Mouse (Mus musculus): ENCODE results near the gene Ppp1r21. TPM values are rescaled to one million over a fixed set of nuclear protein-coding genes. Genes with fewer than 3 reads are reported as not detected.

The Ppp1r21 gene
- polyA plus RNA-seq, 1 experiment from 2014 or later, result 8.7 TPM

DNA sequence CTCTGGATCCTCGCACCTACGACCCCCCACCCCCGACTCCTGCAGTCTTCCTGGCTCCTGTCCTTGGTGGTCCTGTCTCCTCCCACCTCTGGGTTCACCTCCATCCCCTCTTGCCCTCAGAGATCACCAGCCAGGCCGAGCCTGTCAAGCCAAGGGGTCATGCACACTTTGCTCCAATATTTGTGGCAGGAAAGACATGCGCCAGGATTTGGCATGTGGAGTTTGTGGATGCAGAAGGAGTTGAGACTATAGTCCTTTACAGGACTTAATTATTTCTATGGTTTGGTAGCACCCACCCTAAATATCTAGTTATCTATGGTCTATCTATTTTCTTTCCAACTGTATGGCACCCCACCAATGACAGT, 68.1 kb downstream of the Ppp1r21 start:
- Histone ChIP-seq H3K27ac (peak overlapping the region; percentile 95), H3K9ac (peak overlapping the region; percentile 82), H3K4me3 (peak overlapping the region; percentile 79), H3K9me3 (replicated peaks) (no peaks in the 10 kb centered on the region), H3K27me3 (no peaks in the 10 kb centered on the region), H3K4me1 (replicated peaks) (peaks cover 27% of the 10 kb centered on the region), H3K4me2 (peak overlapping the region; percentile 88), H3K36me3 (no peaks in the 10 kb centered on the region)
- WGBS, result 5% methylated on average over 5 of the region's 5 CpGs
- 0 out of 2 replicates have a peak, but pooled peaks have one; percentile 21 for ATAC-seq (replicated peaks; ENCODE audit: insufficient number of reproducible peaks, insufficient read depth, low FRiP score, low read depth)

DNA sequence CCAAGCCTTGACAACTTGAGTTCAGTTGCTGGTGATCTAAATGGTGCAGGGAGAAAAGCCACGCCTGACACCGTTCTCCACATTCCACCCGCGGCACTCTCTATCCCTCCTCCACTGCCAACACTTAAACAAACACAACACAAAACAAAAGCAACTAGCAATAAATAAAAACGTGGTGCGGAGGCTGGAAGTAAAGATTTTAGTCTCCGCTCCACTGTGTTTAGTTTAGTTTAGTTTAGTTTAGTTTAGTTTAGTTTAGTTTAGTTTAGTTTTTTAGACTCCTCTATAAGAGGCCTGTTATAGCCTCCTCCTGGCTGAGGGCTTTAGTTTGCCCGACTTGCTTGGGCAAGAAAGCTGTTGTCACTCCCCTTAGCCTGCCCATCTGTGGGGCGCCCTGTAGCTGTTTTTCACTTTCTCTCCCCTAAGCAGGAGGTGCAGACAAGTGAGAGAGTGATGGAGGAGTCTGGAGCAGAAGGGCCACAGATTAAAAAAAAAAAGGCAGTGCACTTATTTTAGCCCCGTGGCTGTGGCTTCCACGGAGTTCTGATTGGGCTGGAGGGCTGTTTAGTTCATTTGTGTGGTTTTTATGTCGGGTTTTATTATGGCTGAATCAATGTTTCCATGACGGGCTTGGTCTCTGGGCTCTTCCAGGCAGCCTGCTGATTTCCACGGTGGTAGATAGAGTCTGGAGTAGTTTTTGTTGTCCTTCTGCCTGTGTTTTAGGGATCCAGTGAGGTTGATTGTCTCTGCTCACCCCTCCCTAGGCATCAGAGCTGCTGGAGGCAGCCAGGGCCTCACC, 68.9 kb downstream of the Ppp1r21 start:
- H3K4me3 ChIP-seq, result peak overlapping the region; percentile 79
- ATAC-seq (replicated peaks; ENCODE audit: insufficient number of reproducible peaks, insufficient read depth, low FRiP score, low read depth), result no peak
- peaks cover 27% of the 10 kb centered on the region for H3K4me1 ChIP-seq (replicated peaks)
- no peaks in the 10 kb centered on the region for H3K9me3 ChIP-seq (replicated peaks)
- 15% methylated on average over 14 of the region's 14 CpGs for WGBS
- no peaks in the 10 kb centered on the region for H3K27me3 ChIP-seq
- peak overlapping the region; percentile 88 for H3K4me2 ChIP-seq
- H3K27ac ChIP-seq, result peak overlapping the region; percentile 95
- H3K9ac ChIP-seq, result 0 out of 2 replicates have a peak overlapping the region, but pooled peaks have one; percentile 2
- H3K36me3 ChIP-seq, result no peaks in the 10 kb centered on the region

DNA sequence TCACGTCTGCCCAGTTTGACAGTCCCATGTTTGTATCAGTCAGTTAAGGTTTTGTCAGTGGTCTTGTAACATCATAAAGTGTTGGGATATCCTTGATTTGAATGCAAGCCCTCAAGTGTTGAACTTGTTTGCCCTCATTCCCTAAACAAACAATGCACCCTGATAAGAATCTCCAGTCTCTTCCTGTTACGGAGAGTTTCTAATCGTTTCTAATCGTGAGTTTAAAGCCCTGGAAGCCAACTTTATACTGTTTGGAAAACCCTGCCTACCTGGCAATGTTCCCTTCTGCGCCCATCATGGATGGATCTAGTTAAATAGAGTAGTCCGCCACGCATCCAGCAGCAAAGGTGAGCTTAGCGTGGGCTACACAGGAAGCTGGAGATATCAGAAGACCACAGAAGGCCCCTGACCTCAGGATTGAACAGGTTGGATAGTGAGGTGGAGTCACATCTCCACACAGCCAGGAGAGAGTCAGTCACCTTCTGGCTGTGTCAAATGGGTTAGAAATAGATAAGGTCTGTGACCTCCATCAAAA, 70.6 kb downstream of the Ppp1r21 start:
- no peak for ATAC-seq (replicated peaks; ENCODE audit: insufficient number of reproducible peaks, insufficient read depth, low FRiP score, low read depth)
- no peak overlapping the region for H3K4me2 ChIP-seq
- H3K9ac ChIP-seq, result no peak overlapping the region
- H3K9me3 ChIP-seq (replicated peaks), result no peaks in the 10 kb centered on the region
- peaks cover 27% of the 10 kb centered on the region for H3K4me1 ChIP-seq (replicated peaks)
- no peak overlapping the region for H3K4me3 ChIP-seq
- H3K27ac ChIP-seq, result no peak overlapping the region
- WGBS, result 67% methylated on average over 8 of the region's 8 CpGs
- H3K27me3 ChIP-seq, result no peaks in the 10 kb centered on the region
- no peaks in the 10 kb centered on the region for H3K36me3 ChIP-seq

DNA sequence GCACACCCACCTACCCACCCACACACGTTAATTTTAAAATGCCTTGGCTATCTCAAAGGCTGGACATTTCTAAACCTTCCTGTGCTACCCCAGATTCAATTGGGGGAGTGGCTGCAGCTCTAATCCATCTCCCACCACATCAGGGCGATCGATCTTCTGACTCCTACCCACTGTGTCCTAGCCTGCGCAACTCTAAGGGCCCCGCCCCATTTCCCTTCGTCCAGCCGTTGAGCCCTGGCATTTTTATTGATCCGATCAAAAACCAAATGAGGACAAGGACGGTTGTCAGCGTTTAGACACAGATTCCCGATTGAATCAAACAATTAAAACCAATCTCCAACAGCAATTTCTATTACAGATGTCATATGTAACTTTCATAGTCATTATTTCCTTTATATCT, 74.0 kb downstream of the Ppp1r21 start:
- H3K4me1 ChIP-seq (replicated peaks), result peaks cover 14% of the 10 kb centered on the region
- 84% methylated on average over 11 of the region's 11 CpGs for WGBS
- no peak overlapping the region for H3K9ac ChIP-seq
- no peaks in the 10 kb centered on the region for H3K9me3 ChIP-seq (replicated peaks)
- ATAC-seq (replicated peaks; ENCODE audit: insufficient number of reproducible peaks, insufficient read depth, low FRiP score, low read depth), result no peak
- H3K4me3 ChIP-seq, result no peak overlapping the region
- no peak overlapping the region for H3K4me2 ChIP-seq
- no peak overlapping the region for H3K27ac ChIP-seq
- H3K27me3 ChIP-seq, result no peaks in the 10 kb centered on the region
- H3K36me3 ChIP-seq, result no peaks in the 10 kb centered on the region

DNA sequence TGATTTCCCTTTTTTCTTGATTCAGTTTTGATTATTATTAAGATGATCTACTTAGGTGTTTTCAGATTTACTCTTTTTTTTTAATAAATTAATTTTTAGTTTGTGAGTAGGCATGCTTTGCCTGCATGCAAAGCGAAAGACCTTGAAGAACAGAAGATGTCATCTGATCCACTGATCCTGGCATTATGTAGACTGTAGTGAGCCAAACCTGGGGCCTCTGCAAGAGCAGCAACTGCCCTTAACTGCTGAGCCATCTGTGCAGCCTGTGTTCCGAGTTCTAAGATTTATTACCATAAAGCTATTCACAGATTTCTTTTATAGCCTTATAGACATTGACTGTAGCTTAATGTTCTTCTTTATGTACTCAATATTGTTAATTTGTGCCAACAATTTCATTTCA, 76.1 kb downstream of the Ppp1r21 start:
- H3K9me3 ChIP-seq (replicated peaks), result no peaks in the 10 kb centered on the region
- 86% methylated on average over 2 of the region's 2 CpGs for WGBS
- no peaks in the 10 kb centered on the region for H3K36me3 ChIP-seq
- no peak overlapping the region for H3K9ac ChIP-seq
- no peaks in the 10 kb centered on the region for H3K27me3 ChIP-seq
- H3K4me1 ChIP-seq (replicated peaks), result 0 out of 2 replicates have a peak, but pooled peaks cover under 1% of the 10 kb centered on the region
- no peak for ATAC-seq (replicated peaks; ENCODE audit: insufficient number of reproducible peaks, insufficient read depth, low FRiP score, low read depth)
- no peak overlapping the region for H3K4me2 ChIP-seq
- H3K4me3 ChIP-seq, result no peak overlapping the region
- no peak overlapping the region for H3K27ac ChIP-seq

DNA sequence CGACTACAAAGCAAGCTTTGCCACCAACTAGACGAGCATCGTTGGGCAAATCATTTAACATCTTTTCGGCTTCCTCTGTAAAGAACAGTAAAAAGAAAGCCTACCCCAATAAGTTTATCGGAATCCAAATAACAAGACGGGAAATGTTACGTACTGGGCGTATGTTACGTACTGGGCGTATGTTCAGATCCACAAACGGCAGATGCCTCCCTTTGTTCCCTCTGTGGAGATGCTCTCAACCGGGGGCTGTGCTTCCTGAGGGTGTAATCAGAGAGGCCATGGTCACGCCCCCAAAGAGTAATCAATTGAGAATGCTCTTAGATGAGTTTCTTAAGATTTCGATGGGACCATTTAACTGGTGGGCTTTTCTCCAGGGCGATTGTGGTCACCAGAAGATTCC, 79.4 kb downstream of the Ppp1r21 start:
- no peak overlapping the region for H3K4me3 ChIP-seq
- WGBS, result 83% methylated on average over 15 of the region's 15 CpGs
- H3K4me1 ChIP-seq (replicated peaks), result peaks cover 9% of the 10 kb centered on the region
- no peak overlapping the region for H3K27ac ChIP-seq
- H3K36me3 ChIP-seq, result no peaks in the 10 kb centered on the region
- no peaks in the 10 kb centered on the region for H3K9me3 ChIP-seq (replicated peaks)
- H3K9ac ChIP-seq, result no peak overlapping the region
- ATAC-seq (replicated peaks; ENCODE audit: insufficient number of reproducible peaks, insufficient read depth, low FRiP score, low read depth), result no peak
- H3K27me3 ChIP-seq, result no peaks in the 10 kb centered on the region
- no peak overlapping the region for H3K4me2 ChIP-seq

DNA sequence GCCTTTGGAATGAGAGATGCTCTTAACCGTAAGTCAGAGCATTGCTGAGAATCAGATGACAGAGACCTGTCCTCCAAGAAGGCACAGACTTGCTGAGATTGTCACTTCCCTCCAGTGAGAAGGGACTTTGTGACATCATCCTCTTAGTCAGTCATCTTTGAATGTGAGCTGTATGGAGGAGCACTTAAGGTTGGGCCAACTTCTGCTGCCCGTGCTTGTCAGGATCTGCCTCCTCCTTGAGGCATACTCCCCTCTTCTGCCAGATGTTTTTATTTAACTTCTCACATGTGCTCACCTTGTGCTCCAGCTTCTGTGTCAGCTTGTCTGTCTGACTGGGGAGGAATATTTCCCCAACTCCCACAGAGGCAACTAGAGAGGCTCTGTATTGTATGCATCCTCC, 81.1 kb downstream of the Ppp1r21 start:
- H3K27me3 ChIP-seq, result no peaks in the 10 kb centered on the region
- H3K4me2 ChIP-seq, result no peak overlapping the region
- WGBS, result 56% methylated on average over 2 of the region's 2 CpGs
- H3K9ac ChIP-seq, result no peak overlapping the region
- H3K27ac ChIP-seq, result no peak overlapping the region
- no peak for ATAC-seq (replicated peaks; ENCODE audit: insufficient number of reproducible peaks, insufficient read depth, low FRiP score, low read depth)
- H3K4me3 ChIP-seq, result no peak overlapping the region
- peaks cover 24% of the 10 kb centered on the region for H3K4me1 ChIP-seq (replicated peaks)
- H3K36me3 ChIP-seq, result no peaks in the 10 kb centered on the region
- no peaks in the 10 kb centered on the region for H3K9me3 ChIP-seq (replicated peaks)

DNA sequence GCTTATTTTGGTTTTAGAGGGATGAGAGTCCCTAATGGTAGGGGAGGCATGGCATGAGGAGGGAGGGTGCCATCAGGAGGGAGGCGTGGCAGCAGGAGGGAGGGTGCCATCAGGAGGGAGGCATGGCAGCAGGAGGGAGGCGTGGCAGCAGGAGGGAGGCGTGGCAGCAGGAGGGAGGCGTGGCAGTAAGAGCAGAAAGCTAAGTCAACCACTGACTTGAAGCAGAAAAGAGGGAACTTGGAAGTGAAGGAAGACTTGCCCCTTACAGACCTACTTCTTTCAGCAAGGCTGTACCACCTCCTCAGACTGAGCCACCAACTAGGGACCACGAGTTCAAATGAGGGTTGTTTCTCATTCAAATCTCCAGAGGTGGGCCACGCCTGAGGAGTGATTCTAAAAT, 83.3 kb downstream of the Ppp1r21 start:
- H3K9ac ChIP-seq, result no peak overlapping the region
- 77% methylated on average over 6 of the region's 6 CpGs for WGBS
- H3K27ac ChIP-seq, result no peak overlapping the region

DNA sequence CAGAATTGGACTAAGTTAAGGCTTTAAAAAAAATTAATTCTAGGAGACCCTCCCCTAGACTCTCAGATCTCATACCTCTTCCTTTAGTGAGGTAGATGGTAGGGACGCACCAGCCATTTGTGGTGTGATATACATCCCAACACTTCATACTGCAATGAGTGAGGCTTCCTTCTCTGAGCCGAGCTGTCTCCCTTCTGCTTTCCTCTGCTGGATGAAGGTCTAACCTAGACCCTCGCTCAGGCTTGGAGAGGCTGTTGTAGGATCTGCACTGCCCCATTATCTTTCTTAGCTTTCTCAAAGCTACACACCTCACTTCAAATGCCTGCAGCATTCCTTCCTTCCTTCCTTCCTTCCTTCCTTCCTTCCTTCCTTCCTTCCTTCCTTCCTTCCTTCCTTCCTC, 83.8 kb downstream of the Ppp1r21 start:
- Histone ChIP-seq H3K4me3 (no peak overlapping the region), H3K4me2 (no peak overlapping the region), H3K9ac (no peak overlapping the region), H3K36me3 (no peaks in the 10 kb centered on the region), H3K27me3 (no peaks in the 10 kb centered on the region), H3K27ac (0 out of 2 replicates have a peak overlapping the region, but pooled peaks have one; percentile 27), H3K4me1 (replicated peaks) (peaks cover 24% of the 10 kb centered on the region), H3K9me3 (replicated peaks) (no peaks in the 10 kb centered on the region)
- 89% methylated on average over 3 of the region's 3 CpGs for WGBS
- no peak for ATAC-seq (replicated peaks; ENCODE audit: insufficient number of reproducible peaks, insufficient read depth, low FRiP score, low read depth)

More for the DNA sequence above, 83.3 kb downstream of the Ppp1r21 start:
- no peak; the same call in 1 of the 2 replicates for ATAC-seq (replicated peaks; ENCODE audit: insufficient number of reproducible peaks, insufficient read depth, low FRiP score, low read depth)
- Histone ChIP-seq H3K4me1 (replicated peaks) (peaks cover 24% of the 10 kb centered on the region), H3K27me3 (no peaks in the 10 kb centered on the region), H3K4me3 (no peak overlapping the region), H3K9me3 (replicated peaks) (no peaks in the 10 kb centered on the region), H3K36me3 (no peaks in the 10 kb centered on the region), H3K4me2 (no peak overlapping the region)

DNA sequence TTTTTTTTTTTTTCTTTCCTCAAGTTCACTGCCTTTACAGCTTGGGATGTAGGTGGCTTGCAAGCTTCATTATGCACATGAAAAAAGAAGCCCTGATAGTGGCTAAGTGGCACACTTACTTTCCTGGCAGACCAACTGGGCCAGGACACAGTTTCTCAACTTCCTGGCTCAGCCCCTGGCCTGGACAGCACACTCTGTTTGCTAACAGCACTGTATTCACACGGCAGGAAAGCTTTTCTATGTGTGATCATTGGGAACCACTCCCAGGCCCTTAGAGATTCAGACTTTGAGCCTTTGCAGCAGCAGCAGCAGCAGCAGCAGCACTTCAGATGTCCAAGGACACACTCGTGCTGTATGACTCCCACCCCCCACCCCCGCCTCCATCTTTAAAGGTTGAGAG, 84.3 kb downstream of the Ppp1r21 start:
- 38% methylated on average over 3 of the region's 3 CpGs for WGBS
- Histone ChIP-seq H3K36me3 (no peaks in the 10 kb centered on the region), H3K4me3 (no peak overlapping the region), H3K4me1 (replicated peaks) (peaks cover 24% of the 10 kb centered on the region), H3K9me3 (replicated peaks) (no peaks in the 10 kb centered on the region), H3K27ac (peak overlapping the region; percentile 62), H3K27me3 (no peaks in the 10 kb centered on the region), H3K9ac (no peak overlapping the region), H3K4me2 (no peak overlapping the region)
- peak; percentile 68 for ATAC-seq (replicated peaks; ENCODE audit: insufficient number of reproducible peaks, insufficient read depth, low FRiP score, low read depth)

DNA sequence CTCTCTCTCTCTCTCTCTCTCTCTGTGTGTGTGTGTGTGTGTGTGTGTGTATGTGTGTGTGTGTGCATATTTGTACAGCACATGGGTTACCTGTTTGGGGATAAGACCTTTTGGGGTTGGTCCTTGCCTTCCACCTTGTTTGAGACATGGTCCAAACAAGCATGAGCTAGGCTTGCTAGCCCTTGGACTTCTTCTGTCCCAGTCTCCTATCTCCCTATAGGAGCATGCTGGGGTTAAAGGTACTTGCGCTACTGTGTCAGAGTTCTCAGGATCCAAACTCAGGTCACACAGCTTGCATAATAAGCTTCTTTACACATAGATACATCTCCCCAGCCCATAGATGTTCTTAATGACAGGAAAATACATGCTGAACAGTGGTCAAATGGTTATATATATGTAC, 84.8 kb downstream of the Ppp1r21 start:
- Histone ChIP-seq H3K27ac (no peak overlapping the region), H3K4me2 (no peak overlapping the region), H3K27me3 (no peaks in the 10 kb centered on the region), H3K9me3 (replicated peaks) (no peaks in the 10 kb centered on the region), H3K4me3 (no peak overlapping the region), H3K9ac (no peak overlapping the region), H3K4me1 (replicated peaks) (peaks cover 24% of the 10 kb centered on the region), H3K36me3 (no peaks in the 10 kb centered on the region)
- 93% methylated on average over 1 of the region's 1 CpGs for WGBS
- no peak for ATAC-seq (replicated peaks; ENCODE audit: insufficient number of reproducible peaks, insufficient read depth, low FRiP score, low read depth)
